Mouse (Mus musculus): ENCODE results near the gene Agmo. TPM values are rescaled to one million over a fixed set of nuclear protein-coding genes. Genes with fewer than 3 reads are reported as not detected.

The Agmo gene
- total and polyA plus RNA-seq, 2 experiments from 2014 or later, result 1.9 to 2.5 TPM

DNA sequence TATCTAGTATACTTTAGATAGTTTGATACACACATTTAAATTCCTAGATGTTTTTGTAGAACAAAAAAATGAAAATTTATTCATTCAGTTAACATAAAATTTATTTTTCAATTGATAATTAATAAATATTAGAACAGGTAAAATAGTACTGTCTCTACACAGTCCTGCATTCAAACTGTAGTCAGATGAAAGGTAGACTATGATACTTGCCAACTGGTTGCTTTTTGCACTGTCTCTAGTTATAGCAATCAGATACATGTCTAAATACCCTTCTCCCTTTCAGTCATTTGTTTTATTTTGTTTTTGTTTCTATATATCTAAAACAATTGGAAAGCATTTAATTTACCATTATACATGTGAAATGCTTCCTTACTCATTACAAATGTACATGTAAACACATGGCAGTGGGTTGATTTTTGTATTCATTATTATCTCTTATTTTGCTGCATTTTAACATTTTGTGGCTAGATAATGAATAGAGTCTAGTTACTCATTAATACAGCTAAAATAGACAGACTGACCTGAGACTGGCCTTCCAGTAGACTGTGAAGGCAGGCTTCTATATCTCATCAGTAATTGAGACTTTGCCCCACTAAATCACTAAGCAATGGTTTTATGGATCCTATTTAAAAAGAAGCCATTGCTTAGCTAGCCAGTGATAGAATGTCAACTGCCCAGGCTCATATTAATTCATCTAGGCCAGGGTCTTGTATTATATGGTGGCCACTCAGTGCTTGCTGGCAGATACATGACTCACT is 18.5 kb downstream of the Agmo start:
- H3K9me3 ChIP-seq (ENCODE audit: low read length), result no peaks in the 10 kb centered on the region
- H3K27me3 ChIP-seq (ENCODE audit: insufficient read depth, low read length), result no peaks in the 10 kb centered on the region
- no peak for TF ChIP-seq CTCF (IDR thresholded peaks at IDR 0.05; ENCODE audit: low read depth)
- H3K4me2 ChIP-seq (ENCODE audit: low read depth, low read length), result no peak overlapping the region
- no peak overlapping the region for H3K27ac ChIP-seq
- H3K9ac ChIP-seq (replicated peaks; ENCODE audit: low read length), result no peak overlapping the region
- no peaks in the 10 kb centered on the region for H3K4me1 ChIP-seq (ENCODE audit: insufficient read depth, low read length)
- no peaks in the 10 kb centered on the region for H3K36me3 ChIP-seq (ENCODE audit: insufficient read depth, low read length)
- ATAC-seq, result no peak
- DNase-seq (ENCODE audit: low spot score), result no peak
- no peak overlapping the region for H3K4me3 ChIP-seq (ENCODE audit: low read length)

DNA sequence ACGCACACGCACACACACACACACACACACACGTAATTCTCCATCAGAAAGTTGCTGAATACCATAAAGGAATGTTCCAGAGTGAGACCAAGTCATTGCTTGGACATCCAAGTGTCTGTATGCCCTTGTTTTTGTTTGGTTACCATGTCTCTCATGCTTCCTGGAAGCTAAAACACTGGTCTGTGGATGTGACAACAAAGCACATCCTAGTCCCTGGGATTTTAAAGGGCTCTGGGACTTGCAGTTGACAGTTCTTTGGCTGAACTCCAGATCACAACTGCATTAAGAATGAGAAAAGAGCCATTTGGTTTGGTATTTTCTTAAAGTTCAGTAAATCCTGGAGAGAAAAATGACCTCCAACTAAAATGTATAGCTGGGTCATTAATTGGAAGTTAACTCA is 22.2 kb downstream of the Agmo start:
- WGBS, result 86% methylated on average over 3 of the region's 3 CpGs
- H3K9ac ChIP-seq (replicated peaks; ENCODE audit: low read length), result no peak overlapping the region
- H3K9me3 ChIP-seq (ENCODE audit: low read length), result no peaks in the 10 kb centered on the region
- no peak overlapping the region for H3K27ac ChIP-seq
- DNase-seq (ENCODE audit: low spot score), result peak; percentile 14
- H3K36me3 ChIP-seq (ENCODE audit: insufficient read depth, low read length), result no peaks in the 10 kb centered on the region
- TF ChIP-seq CTCF (IDR thresholded peaks at IDR 0.05; ENCODE audit: low read depth), result no peak
- H3K4me3 ChIP-seq (ENCODE audit: low read length), result no peak overlapping the region
- no peaks in the 10 kb centered on the region for H3K27me3 ChIP-seq (ENCODE audit: insufficient read depth, low read length)
- no peaks in the 10 kb centered on the region for H3K4me1 ChIP-seq (ENCODE audit: insufficient read depth, low read length)
- ATAC-seq, result no peak
- H3K4me2 ChIP-seq (ENCODE audit: low read depth, low read length), result no peak overlapping the region

DNA sequence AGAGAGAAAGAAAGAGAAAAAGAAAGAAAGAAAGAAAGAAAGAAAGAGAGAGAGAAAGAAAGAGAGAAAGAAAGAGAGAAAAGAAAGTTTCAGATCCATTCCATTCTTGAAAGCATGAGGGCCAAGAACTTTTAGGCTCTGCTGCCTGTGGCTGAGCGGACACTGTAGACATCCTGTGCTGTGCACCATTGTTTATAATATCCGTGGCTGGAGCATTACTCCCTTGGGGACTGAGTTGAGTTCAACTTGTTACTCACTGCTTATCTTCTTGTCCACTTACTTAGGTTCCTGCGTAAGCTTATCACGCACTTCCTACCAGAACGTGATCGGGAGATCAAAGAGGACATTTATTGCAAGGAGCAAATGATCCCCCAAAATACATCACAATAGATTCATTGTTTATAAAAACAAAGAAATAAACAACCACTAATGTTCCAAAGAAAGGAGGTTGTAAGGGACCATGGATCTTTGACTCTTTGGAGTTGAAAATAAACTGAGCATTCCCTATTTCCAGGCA is 27.3 kb downstream of the Agmo start:
- no peak overlapping the region for H3K9ac ChIP-seq (replicated peaks; ENCODE audit: low read length)
- no peak for TF ChIP-seq CTCF (IDR thresholded peaks at IDR 0.05; ENCODE audit: low read depth)
- no peak overlapping the region for H3K27ac ChIP-seq
- H3K27me3 ChIP-seq (ENCODE audit: insufficient read depth, low read length), result no peaks in the 10 kb centered on the region
- 68% methylated on average over 6 of the region's 6 CpGs for WGBS
- ATAC-seq, result no peak
- H3K4me2 ChIP-seq (ENCODE audit: low read depth, low read length), result no peak overlapping the region
- no peaks in the 10 kb centered on the region for H3K4me1 ChIP-seq (ENCODE audit: insufficient read depth, low read length)
- H3K4me3 ChIP-seq (ENCODE audit: low read length), result no peak overlapping the region
- no peaks in the 10 kb centered on the region for H3K36me3 ChIP-seq (ENCODE audit: insufficient read depth, low read length)
- no peaks in the 10 kb centered on the region for H3K9me3 ChIP-seq (ENCODE audit: low read length)
- no peak for DNase-seq (ENCODE audit: low spot score)

DNA sequence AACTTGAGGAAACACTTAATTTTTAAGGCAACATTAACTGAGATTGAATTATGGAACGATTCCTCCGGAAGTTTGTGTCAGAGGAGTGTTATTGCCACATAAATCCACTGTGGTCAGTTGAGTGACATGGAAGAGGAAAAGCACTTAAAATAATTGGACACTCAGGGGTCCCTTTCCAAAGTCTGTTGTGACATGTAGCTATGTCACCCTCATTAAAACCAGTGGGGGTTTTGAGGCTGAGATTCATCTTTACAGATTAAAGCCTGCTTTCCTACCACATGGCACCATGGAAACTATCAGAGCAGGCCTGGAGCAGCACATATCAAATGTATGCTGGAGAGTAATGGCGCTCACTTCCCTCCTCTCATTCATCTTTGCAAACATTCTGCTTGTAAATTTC is 31.2 kb downstream of the Agmo start:
- Histone ChIP-seq H3K27ac (no peak overlapping the region), H3K4me1 (ENCODE audit: insufficient read depth, low read length) (no peaks in the 10 kb centered on the region), H3K4me2 (ENCODE audit: low read depth, low read length) (no peak overlapping the region), H3K4me3 (ENCODE audit: low read length) (no peak overlapping the region), H3K36me3 (ENCODE audit: insufficient read depth, low read length) (no peaks in the 10 kb centered on the region), H3K9me3 (ENCODE audit: low read length) (no peaks in the 10 kb centered on the region), H3K27me3 (ENCODE audit: insufficient read depth, low read length) (no peaks in the 10 kb centered on the region), H3K9ac (replicated peaks; ENCODE audit: low read length) (no peak overlapping the region)
- ATAC-seq, result no peak
- WGBS, result 83% methylated on average over 3 of the region's 3 CpGs
- no peak for TF ChIP-seq CTCF (IDR thresholded peaks at IDR 0.05; ENCODE audit: low read depth)
- no peak for DNase-seq (ENCODE audit: low spot score)

DNA sequence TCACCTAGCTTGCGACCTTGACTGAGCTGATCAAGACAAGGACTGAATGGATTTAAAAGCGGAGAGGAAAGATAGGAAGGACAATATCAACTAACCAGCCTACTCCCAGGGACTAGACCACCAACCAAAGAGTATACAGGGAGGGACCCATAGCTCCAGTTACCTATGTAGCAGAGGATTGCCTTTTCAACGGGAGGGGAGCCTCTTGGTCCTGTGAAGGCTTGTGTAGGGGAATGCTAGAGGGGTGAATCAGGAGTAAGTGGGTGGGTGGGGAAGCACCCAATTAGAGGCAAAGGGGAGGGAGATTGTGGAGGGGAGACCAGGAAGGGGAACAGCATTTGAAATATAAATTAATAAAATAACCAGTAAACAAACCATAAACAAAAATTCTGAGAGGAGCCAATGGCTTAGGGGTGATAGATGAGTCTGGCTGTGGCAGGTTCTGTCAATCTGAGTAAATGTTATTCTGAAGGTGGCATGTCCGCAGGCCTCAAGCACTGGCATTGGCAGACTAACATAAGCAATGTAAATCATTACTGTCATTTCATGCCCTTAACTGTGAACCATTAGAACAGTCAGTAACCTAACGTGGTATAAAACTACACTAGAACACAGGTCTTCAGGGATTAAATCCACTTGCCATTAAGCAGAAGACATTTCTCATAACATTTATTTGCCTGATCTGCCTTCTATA is 32.7 kb downstream of the Agmo start:
- H3K36me3 ChIP-seq (ENCODE audit: insufficient read depth, low read length), result no peaks in the 10 kb centered on the region
- ATAC-seq, result no peak
- no peak for TF ChIP-seq CTCF (IDR thresholded peaks at IDR 0.05; ENCODE audit: low read depth)
- H3K9me3 ChIP-seq (ENCODE audit: low read length), result no peaks in the 10 kb centered on the region
- no peak overlapping the region for H3K4me2 ChIP-seq (ENCODE audit: low read depth, low read length)
- 79% methylated on average over 5 of the region's 5 CpGs for WGBS
- no peaks in the 10 kb centered on the region for H3K4me1 ChIP-seq (ENCODE audit: insufficient read depth, low read length)
- no peak overlapping the region for H3K9ac ChIP-seq (replicated peaks; ENCODE audit: low read length)
- no peaks in the 10 kb centered on the region for H3K27me3 ChIP-seq (ENCODE audit: insufficient read depth, low read length)
- H3K4me3 ChIP-seq (ENCODE audit: low read length), result no peak overlapping the region
- H3K27ac ChIP-seq, result no peak overlapping the region
- DNase-seq (ENCODE audit: low spot score), result no peak

DNA sequence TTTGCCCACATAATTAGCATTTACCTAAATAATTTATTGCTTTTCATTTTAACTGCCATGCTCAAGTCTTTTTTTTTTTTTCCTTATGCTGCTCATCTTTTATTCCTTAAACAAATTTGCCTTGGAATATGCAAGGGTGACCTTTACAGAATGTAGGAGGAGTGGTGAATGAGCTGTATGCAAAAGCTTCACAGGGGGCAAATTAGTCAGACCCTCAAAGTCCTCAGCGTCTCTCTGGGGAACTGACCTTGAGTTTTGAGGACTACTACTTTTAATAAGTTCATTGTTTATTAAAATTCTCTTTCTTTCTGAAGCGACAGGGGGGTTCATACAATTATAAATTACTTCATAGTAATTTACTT is 33.2 kb downstream of the Agmo start:
- no peak for TF ChIP-seq CTCF (IDR thresholded peaks at IDR 0.05; ENCODE audit: low read depth)
- Histone ChIP-seq H3K36me3 (ENCODE audit: insufficient read depth, low read length) (no peaks in the 10 kb centered on the region), H3K9ac (replicated peaks; ENCODE audit: low read length) (no peak overlapping the region), H3K27ac (no peak overlapping the region), H3K4me2 (ENCODE audit: low read depth, low read length) (no peak overlapping the region), H3K9me3 (ENCODE audit: low read length) (no peaks in the 10 kb centered on the region), H3K27me3 (ENCODE audit: insufficient read depth, low read length) (no peaks in the 10 kb centered on the region), H3K4me3 (ENCODE audit: low read length) (no peak overlapping the region), H3K4me1 (ENCODE audit: insufficient read depth, low read length) (no peaks in the 10 kb centered on the region)
- 37% methylated on average over 2 of the region's 2 CpGs for WGBS
- ATAC-seq, result no peak
- no peak for DNase-seq (ENCODE audit: low spot score)

DNA sequence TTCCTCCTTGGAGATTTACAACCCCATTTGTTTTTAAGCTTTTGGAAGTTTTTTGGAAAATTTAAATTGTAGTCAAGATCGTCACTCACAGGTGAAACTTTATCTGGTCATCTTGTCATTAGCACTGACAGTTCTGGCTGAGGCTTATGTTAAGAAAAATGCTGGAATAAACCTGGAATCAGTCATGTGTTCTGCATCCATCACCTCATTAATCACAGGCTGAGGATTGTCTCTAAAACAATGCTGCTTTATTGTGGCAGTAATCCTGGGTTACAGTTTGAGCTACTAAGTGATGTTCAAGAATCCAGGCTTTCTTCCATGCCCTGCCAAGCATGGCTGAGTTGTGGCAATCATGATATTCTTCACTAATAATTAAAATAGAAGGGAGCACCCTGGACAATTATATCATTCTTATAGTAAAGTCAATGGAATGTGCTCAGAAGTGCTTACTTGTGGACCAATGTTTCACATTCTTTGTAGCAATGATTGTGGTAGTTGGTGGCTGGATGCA is 65.6 kb downstream of the Agmo start:
- Histone ChIP-seq H3K4me3 (ENCODE audit: low read length) (no peak overlapping the region), H3K36me3 (ENCODE audit: insufficient read depth, low read length) (no peaks in the 10 kb centered on the region), H3K27me3 (ENCODE audit: insufficient read depth, low read length) (no peaks in the 10 kb centered on the region), H3K4me2 (ENCODE audit: low read depth, low read length) (no peak overlapping the region), H3K4me1 (ENCODE audit: insufficient read depth, low read length) (no peaks in the 10 kb centered on the region), H3K9ac (replicated peaks; ENCODE audit: low read length) (no peak overlapping the region), H3K9me3 (ENCODE audit: low read length) (no peaks in the 10 kb centered on the region), H3K27ac (no peak overlapping the region)
- ATAC-seq, result no peak
- 86% methylated on average over 1 of the region's 1 CpGs for WGBS
- no peak for TF ChIP-seq CTCF (IDR thresholded peaks at IDR 0.05; ENCODE audit: low read depth)
- DNase-seq (ENCODE audit: low spot score), result no peak
